Mouse (Mus musculus) CH12.LX (cell line): Measurements from ENCODE around the gene Slc30a2. TPM values are rescaled to one million over a fixed set of nuclear protein-coding genes. Genes with fewer than 3 reads are reported as not detected.

Source experiments
- DNase-seq: peaks from one replicate; pipeline ENCODE4 v3.0.0-alpha.2; 2013; ENCODE audit errors: extremely low read depth
- H3K27ac ChIP-seq: 2 replicates; pipeline ENCODE4 v1.5.1; 2012; ENCODE audit warnings: low read depth, mild to moderate bottlenecking, control low read depth, moderate library complexity; ENCODE audit not compliant: insufficient read depth
- H3K27me3 ChIP-seq: replicated peaks from 2 replicates; pipeline ENCODE3; 2012; ENCODE audit warnings: inconsistent platforms
- H3K36me3 ChIP-seq, 2 experiments: replicated peaks in 1 of 2; 2 replicates each; pipeline versions ENCODE3 to v1.6.1; 2012; ENCODE audit warnings: inconsistent platforms in 1 of 2, low read length in 1 of 2, mild to moderate bottlenecking in 1 of 2, mixed read lengths in 1 of 2, moderate library complexity in 1 of 2; ENCODE audit not compliant: control insufficient read depth in 1 of 2, insufficient read depth in 1 of 2
- H3K4me1 ChIP-seq, 2 experiments: 2 replicates each; pipeline ENCODE4 v1.6.1; 2012; ENCODE audit warnings: inconsistent platforms in 1 of 2, moderate library complexity in 1 of 2; ENCODE audit not compliant: insufficient read depth in 2 of 2, control insufficient read depth in 1 of 2
- H3K4me2 ChIP-seq: 2 replicates; pipeline ENCODE4 v1.6.1; 2012; ENCODE audit warnings: low read depth, mild to moderate bottlenecking, control low read depth; ENCODE audit not compliant: poor library complexity, insufficient read depth, severe bottlenecking
- H3K4me3 ChIP-seq, 3 experiments: fragments of 150-350 bp in 1 of 3; sonication (generic) in 1 of 3; replicated peaks in 1 of 3; 2 replicates each; pipeline versions ENCODE3 to v1.5.1; 2011 to 2012; ENCODE audit warnings: low read depth in 2 of 3, low read length in 2 of 3, mild to moderate bottlenecking in 2 of 3, moderate library complexity in 2 of 3, control low read depth in 1 of 3, improper control_type of control experiment in 1 of 3, inconsistent platforms in 1 of 3, mixed read lengths in 1 of 3; ENCODE audit not compliant: poor library complexity in 1 of 3
- H3K79me2 ChIP-seq: replicated peaks from 2 replicates; pipeline ENCODE4 v1.6.1; 2012; ENCODE audit warnings: mild to moderate bottlenecking, moderate library complexity; ENCODE audit not compliant: control insufficient read depth, poor library complexity, insufficient read depth, severe bottlenecking; ENCODE audit errors: extremely low read depth
- H3K9ac ChIP-seq: 2 replicates; pipeline ENCODE4 v1.6.1; 2012; ENCODE audit warnings: low read depth, mild to moderate bottlenecking, control low read depth, moderate library complexity; ENCODE audit not compliant: insufficient read depth
- H3K9me3 ChIP-seq: replicated peaks from 2 replicates; pipeline ENCODE3; 2012; ENCODE audit warnings: low read length, inconsistent platforms, mixed read lengths
- CHD1 ChIP-seq: IDR thresholded peaks from 2 replicates; pipeline ENCODE4 v1.6.1; 2012; ENCODE audit warnings: low read depth, low read length, improper control_type of control experiment, inconsistent platforms
- CTCF ChIP-seq, 2 experiments: IDR thresholded peaks in 1 of 2; conservative IDR thresholded peaks in 1 of 2; 2 replicates each; pipeline ENCODE4 v1.5.1; 2011 to 2012; ENCODE audit warnings: low read depth in 2 of 2, low read length in 2 of 2, improper control_type of control experiment in 1 of 2, inconsistent platforms in 1 of 2, mild to moderate bottlenecking in 1 of 2, moderate library complexity in 1 of 2
- E2F4 ChIP-seq: IDR thresholded peaks from 2 replicates; pipeline ENCODE4 v1.6.1; 2011; ENCODE audit warnings: low read depth, low read length, improper control_type of control experiment; ENCODE audit not compliant: insufficient replicate concordance
- EP300 ChIP-seq: IDR thresholded peaks from 2 replicates; pipeline ENCODE4 v1.6.1; 2011; ENCODE audit warnings: low read length, improper control_type of control experiment
- ETS1 ChIP-seq: conservative IDR thresholded peaks from 2 replicates; pipeline ENCODE4 v1.6.1; 2012; ENCODE audit warnings: low read depth, mild to moderate bottlenecking, inconsistent platforms, low read length, improper control_type of control experiment, moderate library complexity
- GABPA ChIP-seq: IDR thresholded peaks from 2 replicates; pipeline ENCODE4 v1.6.1; 2012; ENCODE audit warnings: low read depth, low read length, improper control_type of control experiment, inconsistent platforms; ENCODE audit not compliant: insufficient replicate concordance
- IRF4 ChIP-seq: IDR thresholded peaks from 2 replicates; pipeline ENCODE4 v1.6.1; 2014; ENCODE audit warnings: low read depth, mild to moderate bottlenecking, inconsistent platforms, low read length, improper control_type of control experiment
- JUND ChIP-seq: conservative IDR thresholded peaks from 2 replicates; pipeline ENCODE4 v1.6.1; 2011; ENCODE audit warnings: low read depth, low read length, improper control_type of control experiment
- MAFK ChIP-seq: IDR thresholded peaks from 2 replicates; pipeline ENCODE4 v1.6.1; 2011; ENCODE audit warnings: low read length, improper control_type of control experiment; ENCODE audit not compliant: insufficient replicate concordance
- MAX ChIP-seq: IDR thresholded peaks from 2 replicates; pipeline ENCODE4 v1.6.1; 2011; ENCODE audit warnings: low read length, improper control_type of control experiment
- MEF2A ChIP-seq: IDR thresholded peaks from 2 replicates; pipeline ENCODE4 v1.6.1; 2014; ENCODE audit warnings: low read depth, mild to moderate bottlenecking, inconsistent platforms, low read length, improper control_type of control experiment, borderline replicate concordance
- MYC ChIP-seq: IDR thresholded peaks from 2 replicates; pipeline ENCODE4 v1.6.1; 2011; ENCODE audit warnings: low read depth, mild to moderate bottlenecking, improper control_type of control experiment, low read length
- NELFE ChIP-seq: IDR thresholded peaks from 2 replicates; pipeline ENCODE4 v1.6.1; 2011; ENCODE audit warnings: low read depth, low read length, improper control_type of control experiment
- NRF1 ChIP-seq: IDR thresholded peaks from 2 replicates; pipeline ENCODE4 v1.6.1; 2014; ENCODE audit warnings: low read depth, mild to moderate bottlenecking, inconsistent platforms, low read length, improper control_type of control experiment, moderate library complexity
- PAX5 ChIP-seq: IDR thresholded peaks from 2 replicates; pipeline ENCODE4 v1.6.1; 2012; ENCODE audit warnings: low read length, inconsistent platforms, mixed read lengths
- POLR2A ChIP-seq: IDR thresholded peaks from 2 replicates; pipeline ENCODE4 v1.6.1; 2011; ENCODE audit warnings: low read depth, mild to moderate bottlenecking, improper control_type of control experiment, low read length
- RAD21 ChIP-seq: IDR thresholded peaks from 2 replicates; pipeline ENCODE4 v1.6.1; 2011; ENCODE audit warnings: low read depth, mild to moderate bottlenecking, low read length, improper control_type of control experiment, moderate library complexity
- RCOR1 ChIP-seq: conservative IDR thresholded peaks from 2 replicates; pipeline ENCODE4 v1.6.1; 2012; ENCODE audit warnings: low read depth, mild to moderate bottlenecking, inconsistent platforms, low read length, improper control_type of control experiment
- SIN3A ChIP-seq: IDR thresholded peaks from 2 replicates; pipeline ENCODE4 v1.6.1; 2012; ENCODE audit warnings: low read length, improper control_type of control experiment, inconsistent platforms
- SMC3 ChIP-seq: IDR thresholded peaks from 2 replicates; pipeline ENCODE4 v1.6.1; 2011; ENCODE audit warnings: low read depth, low read length, improper control_type of control experiment
- TBP ChIP-seq: conservative IDR thresholded peaks from 2 replicates; pipeline ENCODE4 v1.6.1; 2011; ENCODE audit warnings: low read depth, low read length, improper control_type of control experiment
- TCF12 ChIP-seq: IDR thresholded peaks from 2 replicates; pipeline ENCODE4 v1.6.1; 2014; ENCODE audit warnings: low read depth, mild to moderate bottlenecking, inconsistent platforms, low read length, improper control_type of control experiment
- UBTF ChIP-seq: IDR thresholded peaks from 2 replicates; pipeline ENCODE4 v1.6.1; 2012; ENCODE audit warnings: low read depth, mild to moderate bottlenecking, inconsistent platforms, low read length, improper control_type of control experiment, moderate library complexity
- USF1 ChIP-seq: IDR thresholded peaks from 2 replicates; pipeline ENCODE4 v1.6.1; 2014; ENCODE audit warnings: low read depth, mild to moderate bottlenecking, inconsistent platforms, low read length, improper control_type of control experiment
- USF2 ChIP-seq: conservative IDR thresholded peaks from 2 replicates; pipeline ENCODE4 v1.6.1; 2011; ENCODE audit warnings: low read depth, low read length, improper control_type of control experiment
- ZC3H11A ChIP-seq: IDR thresholded peaks from 2 replicates; pipeline ENCODE4 v1.6.1; 2012; ENCODE audit warnings: low read depth, mild to moderate bottlenecking, inconsistent platforms, low read length, improper control_type of control experiment
- ZKSCAN1 ChIP-seq: IDR thresholded peaks from 2 replicates; pipeline ENCODE4 v1.6.1; 2012; ENCODE audit warnings: low read depth, inconsistent platforms, low read length, improper control_type of control experiment, borderline replicate concordance
- ZMIZ1 ChIP-seq: IDR thresholded peaks from 2 replicates; pipeline ENCODE4 v1.6.1; 2012; ENCODE audit warnings: low read depth, mild to moderate bottlenecking, inconsistent platforms, low read length, improper control_type of control experiment
- ZNF384 ChIP-seq: IDR thresholded peaks from 2 replicates; pipeline ENCODE4 v1.6.1; 2012; ENCODE audit warnings: low read depth, low read length, improper control_type of control experiment, inconsistent platforms
- dilution Hi-C: fragments of 300-500 bp; cut with MboI; formaldehyde crosslinking; loops from 2 replicates; pipeline ENCODE4 v1.14.3; 2020; ENCODE audit warnings: low sequenced_read_pairs; ENCODE audit not compliant: extremely low pct_unique_long_range_greater_than_20kb, extremely low pct_ligation_motif_present
- in situ Hi-C: fragments of 300-500 bp; cut with MboI; formaldehyde crosslinking; loops from 3 replicates; pipeline ENCODE4 v1.14.3; 2019; ENCODE audit warnings: low sequenced_read_pairs, low pct_ligation_motif_present, low pct_unique_long_range_greater_than_20kb, mixed read lengths
- polyA plus RNA-seq: library from polyadenylated mRNA; unstranded; fragments of >175 nt; gene quantifications from 2 replicates; pipeline ENCODE4 v1.2.1, GENCODE M21; 2012; ENCODE audit warnings: low read depth; ENCODE audit not compliant: insufficient read length
- total RNA-seq, 2 experiments: library from RNA; depleted of rRNA; stranded (reverse); fragments of 300-350 nt in 1 of 2; fragments of >200 nt in 1 of 2; gene quantifications; 2 replicates each; pipeline ENCODE4 v1.2.3; 2012 to 2014

The Slc30a2 gene
- total and polyA plus RNA-seq, 3 experiments, result 5.1 to 22.4 (median 8.9) TPM

- H3K9ac ChIP-seq, result no peak overlapping the region
- H3K4me3 ChIP-seq, result no peak overlapping the region
- H3K9me3 ChIP-seq, result peaks cover 6% of the 10 kb centered on the region
- H3K4me2 ChIP-seq, result no peak overlapping the region
- TF ChIP-seq PAX5 (no peak), GABPA (no peak), JUND (no peak), NELFE (no peak), RAD21 (peak; percentile 74), MAFK (no peak), ETS1 (no peak), EP300 (no peak), MAX (no peak), TBP (no peak), ZNF384 (peak; percentile 55; the same call in 1 of the 2 replicates), RCOR1 (no peak), MYC (no peak), NRF1 (no peak), POLR2A (no peak), SMC3 (peak; percentile 74), CHD1 (no peak), E2F4 (no peak), ZC3H11A (peak; percentile 19), IRF4 (no peak), TCF12 (no peak), UBTF (no peak), ZKSCAN1 (no peak), USF2 (no peak), MEF2A (no peak), ZMIZ1 (no peak), SIN3A (no peak), USF1 (no peak), CTCF (conservative IDR thresholded peaks at IDR 0.05 in 1 of 2, IDR thresholded peaks at IDR 0.05 in 1 of 2; ENCODE audit: low read depth in 2 of 2, low read length in 2 of 2) (peak; percentile 50 to 76; a peak in 3 of 4 replicates)
- in situ Hi-C loops (no loop called here), dilution Hi-C loops (no loop called here)
- H3K4me1 ChIP-seq, result no peaks in the 10 kb centered on the region
- DNase-seq, result peak; percentile 79
- no peaks in the 10 kb centered on the region for H3K79me2 ChIP-seq
- H3K36me3 ChIP-seq, result no peaks in the 10 kb centered on the region
- no peaks in the 10 kb centered on the region for H3K27me3 ChIP-seq
- no peak overlapping the region for H3K27ac ChIP-seq
These were observed 45.4 kb downstream of the Slc30a2 start for GRCm38 (mm10) chr4:134388397-134388796.
